Mouse (Mus musculus) myocyte (in vitro differentiated cells): ENCODE measurements around the gene Coro2b.

ENCODE experiments used
- POLR2A ChIP-seq: IDR thresholded peaks from one replicate; pipeline ENCODE4 v1.6.1; 2011; ENCODE audit warnings: low read depth, mild to moderate bottlenecking, control low read depth, moderate library complexity; ENCODE audit not compliant: insufficient read length
- POLR2AphosphoS2 ChIP-seq: IDR thresholded peaks from one replicate; pipeline ENCODE4 v1.6.1; 2011; ENCODE audit warnings: low read depth, control low read depth; ENCODE audit not compliant: insufficient read length

GRCm38 (mm10) chr9:62469143-62469542, 67.7 kb downstream of the Coro2b start:
- TF ChIP-seq POLR2A (no peak), POLR2AphosphoS2 (no peak)
